Mouse (Mus musculus): Measurements from ENCODE around the gene Erp29.

Erp29 gene

GRCm38 (mm10) chr5:121386120-121386909 is 66.0 kb downstream of the Erp29 start:
- DNase-seq: no peak

GRCm38 (mm10) chr5:121385461-121386119 is 66.7 kb downstream of the Erp29 start, which contains the start of gene Trafd1:
Trafd1 (minus strand) TSS chr5:121385632.
- peak; percentile 94 to 97 for DNase-seq

- DNase-seq: no peak
Observed at GRCm38 (mm10) chr5:121384757-121385460, 67.4 kb downstream of the Erp29 start.

- DNase-seq: no peak
Observed at GRCm38 (mm10) chr5:121383857-121384756, 68.2 kb downstream of the Erp29 start.

GRCm38 (mm10) chr5:121380692-121381091 is 71.6 kb downstream of the Erp29 start:
- no peak for DNase-seq

- DNase-seq: no peak
Observed at GRCm38 (mm10) chr5:121378678-121379256, 73.5 kb downstream of the Erp29 start.

Data from cerebellum, postnatal 25 days (tissue).